Mouse (Mus musculus) adrenal gland, postnatal 36 days (tissue): ENCODE results near the gene Foxp2. TPM values are rescaled to one million over a fixed set of nuclear protein-coding genes. Genes with fewer than 3 reads are reported as not detected.

Source experiments
- DNase-seq, 2 experiments: peaks; one replicate each; pipeline ENCODE4 v3.0.0; 2021; ENCODE audit warnings: mixed read lengths in 1 of 2
- microRNA-seq: library from miRNA; unstranded; fragments of <30 nt; microRNA quantifications from one replicate; pipeline ENCODE4 v1.2.0, GENCODE M21; 2021
- total RNA-seq, 2 experiments: library from RNA; stranded (reverse); gene quantifications; 2 replicates each; pipeline ENCODE4 v1.2.3; 2021

Gene Foxp2
- total RNA-seq, 2 experiments from 2014 or later: 6.1 to 6.2 TPM

DNA sequence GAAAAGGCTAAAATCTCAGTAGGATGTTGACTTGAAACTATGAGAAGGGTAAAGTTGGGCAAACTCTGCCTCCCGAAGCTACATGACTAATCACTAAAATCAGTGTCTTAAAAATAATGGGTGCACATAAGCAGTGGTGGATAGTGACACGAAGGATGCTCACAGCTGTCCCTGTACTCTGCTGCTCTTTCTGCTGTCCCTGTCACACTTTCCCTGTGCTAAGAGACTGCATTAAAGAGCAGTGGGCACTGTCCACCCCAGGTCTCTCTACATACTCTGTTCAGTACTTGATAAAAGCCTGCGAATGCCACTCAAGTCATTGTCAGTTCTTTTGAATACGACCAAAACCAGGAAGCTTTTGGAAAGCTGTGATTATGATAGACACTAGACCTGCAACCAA is 469.7 kb downstream of the Foxp2 start:
- DNase-seq: no peak

DNA sequence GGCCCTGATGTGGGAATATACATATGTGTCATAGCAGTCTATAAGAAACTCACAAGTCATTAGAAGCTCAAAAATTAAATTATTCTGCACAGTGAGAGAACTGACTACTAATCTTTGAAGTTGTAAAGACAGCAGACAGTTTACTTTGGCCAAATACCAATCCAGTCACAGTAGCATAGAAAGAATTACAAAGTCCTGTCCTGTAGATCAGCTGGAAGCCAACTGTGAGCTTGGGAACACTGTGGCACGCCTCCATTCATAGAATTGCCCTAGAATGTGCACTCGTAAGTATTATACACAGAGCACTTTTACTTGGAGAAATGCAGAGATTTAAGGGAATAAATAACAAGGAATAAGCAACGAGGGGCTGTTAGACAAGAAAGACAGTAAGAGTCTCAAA is 472.5 kb downstream of the Foxp2 start:
- no peak for DNase-seq

DNA sequence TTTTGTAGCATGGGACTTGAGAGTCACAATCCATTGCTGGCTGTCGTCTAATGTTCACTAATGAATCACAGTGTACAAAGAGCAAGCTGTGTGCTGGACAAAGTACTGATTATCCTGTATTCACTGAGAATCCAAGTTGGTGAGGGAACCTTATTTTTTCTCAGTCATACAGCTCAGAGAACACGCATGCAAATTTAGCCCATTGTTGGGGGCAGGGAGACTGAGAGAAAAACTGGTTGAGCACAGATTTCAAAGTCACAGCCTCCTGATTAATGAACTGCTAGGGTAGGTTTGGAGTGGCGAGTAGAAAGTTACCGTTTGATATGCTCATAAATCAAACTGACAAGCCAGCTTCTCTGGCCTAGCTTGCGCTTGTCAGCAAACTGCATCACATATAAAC is 477.1 kb downstream of the Foxp2 start:
- no peak for DNase-seq

DNA sequence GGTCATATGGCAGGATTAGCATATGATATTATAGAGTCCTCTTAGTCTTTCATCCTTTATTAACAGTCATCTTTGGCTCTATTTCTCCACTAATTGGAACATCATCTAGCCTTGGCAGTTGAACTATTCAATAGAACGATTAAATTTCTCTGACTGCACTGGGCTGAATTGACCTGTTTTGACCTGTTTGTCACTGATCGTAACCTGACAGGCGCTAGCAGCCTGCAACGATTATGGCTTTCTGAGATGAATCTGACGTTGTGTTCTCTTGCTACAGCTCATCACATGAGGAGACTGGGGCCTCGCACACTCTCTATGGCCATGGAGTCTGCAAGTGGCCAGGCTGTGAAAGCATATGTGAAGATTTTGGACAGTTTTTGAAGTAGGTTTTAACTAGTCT is 495.3 kb downstream of the Foxp2 start:
- DNase-seq: no peak

DNA sequence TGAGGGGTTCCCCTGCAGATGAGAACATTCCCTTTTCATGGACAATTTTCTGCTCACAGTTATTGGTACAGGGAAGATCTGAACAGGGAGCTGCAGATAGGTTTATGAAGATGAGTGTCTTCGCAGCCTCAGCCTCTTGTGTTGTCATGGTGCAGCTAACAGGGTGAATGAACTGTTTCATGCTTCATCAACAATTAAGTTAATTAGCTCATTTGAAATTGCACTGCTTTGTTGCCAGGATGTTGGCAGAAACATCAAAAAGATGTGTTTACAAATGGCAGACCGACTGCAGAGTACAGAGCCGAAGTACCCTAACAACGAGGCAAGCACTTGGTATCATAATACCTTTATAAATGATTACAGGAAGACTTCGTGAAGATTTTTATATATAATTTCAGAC is 496.3 kb downstream of the Foxp2 start:
- DNase-seq: no peak

DNA sequence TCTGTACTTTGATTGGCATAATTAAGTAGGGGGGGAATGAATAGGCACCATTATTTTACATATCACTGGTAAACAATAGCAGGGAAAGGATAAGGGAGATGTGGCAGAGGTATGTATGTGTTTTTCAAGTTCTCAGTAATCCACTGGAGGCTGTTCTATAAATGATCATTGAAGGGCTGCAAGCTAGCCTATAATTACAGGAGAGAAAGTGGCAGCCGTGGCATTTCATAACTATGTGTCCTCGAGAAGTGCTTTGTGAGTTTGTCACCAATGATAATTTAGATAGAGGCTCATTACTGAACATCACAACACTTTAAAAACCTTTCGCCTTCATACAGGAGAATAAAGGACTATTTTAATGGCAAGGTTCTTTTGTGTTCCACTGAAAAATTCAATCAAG is 500.0 kb downstream of the Foxp2 start:
- DNase-seq: no peak

DNA sequence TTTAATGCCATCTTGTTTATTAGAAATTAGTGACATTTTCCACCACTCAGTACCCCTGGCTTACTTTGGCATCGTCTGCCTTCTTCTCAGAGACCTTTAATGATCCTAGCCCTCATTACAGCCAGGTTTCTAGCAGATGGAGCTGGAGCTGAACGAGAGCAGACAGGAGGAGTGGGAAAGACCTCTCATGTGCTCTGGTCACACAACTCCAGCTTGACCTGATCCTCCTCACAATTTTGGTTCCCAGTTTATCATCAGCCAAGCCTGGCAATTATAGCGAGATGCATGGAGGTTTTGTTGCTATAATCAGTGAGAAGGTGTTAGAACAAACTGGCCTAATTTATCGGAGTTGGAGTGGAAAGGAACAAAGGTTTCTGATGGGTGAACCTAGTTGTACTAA is 500.9 kb downstream of the Foxp2 start:
- DNase-seq: no peak

DNA sequence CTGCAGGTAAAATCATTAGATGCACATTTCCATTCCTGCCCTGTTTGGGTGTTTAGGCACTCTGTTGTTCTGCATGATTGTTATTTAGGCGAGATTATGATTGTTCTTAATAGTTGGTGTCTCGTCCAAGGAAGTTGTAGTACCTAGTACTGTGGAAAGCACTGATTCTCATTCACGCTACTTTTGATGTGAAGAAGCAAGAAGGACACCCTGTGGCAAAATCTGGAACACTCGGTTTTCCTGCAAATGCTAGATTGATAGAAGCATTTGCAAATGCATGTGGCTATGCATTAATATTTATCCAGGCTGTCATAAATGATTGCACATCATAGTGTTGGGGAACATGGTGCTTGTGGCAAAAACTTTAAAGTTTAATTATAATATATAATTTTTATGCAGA is 514.0 kb downstream of the Foxp2 start:
- peak in 1 of 2 experiments; percentile 28 for DNase-seq

DNA sequence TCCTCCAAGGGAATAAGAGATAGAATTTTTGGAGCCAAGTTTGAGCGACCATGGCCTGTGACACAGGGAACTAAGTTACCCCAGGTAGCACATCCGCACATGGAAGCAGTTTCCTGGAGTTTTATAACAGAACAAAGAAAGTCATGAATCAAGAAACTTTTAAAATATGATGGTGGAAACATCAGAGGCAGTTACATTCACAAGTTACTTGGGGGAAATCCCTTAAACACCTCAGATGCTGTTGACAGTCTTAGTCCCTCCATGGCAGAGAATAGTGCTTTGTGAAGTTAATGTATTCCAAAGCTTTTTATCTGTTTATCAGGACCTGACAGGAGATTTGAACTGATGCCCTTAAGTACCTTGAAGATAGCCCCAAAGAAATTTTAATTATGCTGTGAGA is 558.6 kb downstream of the Foxp2 start:
- DNase-seq: no peak

DNA sequence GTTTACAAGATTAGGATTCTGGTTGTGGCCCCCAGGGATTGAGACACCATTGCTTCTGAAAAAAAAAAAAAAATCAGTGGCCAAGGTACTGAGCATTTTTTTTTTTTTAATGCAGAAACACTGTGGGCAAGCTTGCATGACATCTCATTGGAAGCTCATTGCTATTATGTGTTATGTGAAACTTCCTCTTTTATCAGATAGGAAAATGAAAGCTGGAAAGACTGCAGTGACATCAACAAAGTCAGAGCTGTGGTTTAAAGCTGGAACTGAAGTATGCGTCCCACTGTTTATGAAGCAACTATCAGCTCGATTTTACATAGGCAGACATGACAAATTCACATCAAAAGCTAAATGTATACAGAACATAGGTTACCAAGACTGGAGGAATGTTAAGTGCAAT is 562.2 kb downstream of the Foxp2 start:
- DNase-seq: no peak

DNA sequence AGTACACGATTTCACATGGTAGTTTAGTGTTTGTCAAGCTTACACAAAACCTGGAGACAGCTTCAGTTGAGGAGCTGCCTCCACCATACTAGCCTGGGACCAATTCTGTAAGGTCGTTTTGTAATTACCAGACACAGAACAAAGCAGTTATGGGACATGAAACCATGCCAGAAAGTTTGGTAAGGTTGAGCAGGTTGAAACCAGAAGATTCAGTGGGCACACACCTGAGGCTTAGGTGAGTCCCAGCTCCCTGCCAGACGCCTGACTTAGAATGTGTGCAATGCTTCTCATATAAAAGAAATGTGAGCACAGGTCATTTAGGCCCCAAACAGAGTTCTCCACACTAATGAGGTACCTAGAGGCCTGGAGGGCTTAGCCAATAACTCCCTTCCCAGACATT is 564.3 kb downstream of the Foxp2 start:
- DNase-seq: no peak

DNA sequence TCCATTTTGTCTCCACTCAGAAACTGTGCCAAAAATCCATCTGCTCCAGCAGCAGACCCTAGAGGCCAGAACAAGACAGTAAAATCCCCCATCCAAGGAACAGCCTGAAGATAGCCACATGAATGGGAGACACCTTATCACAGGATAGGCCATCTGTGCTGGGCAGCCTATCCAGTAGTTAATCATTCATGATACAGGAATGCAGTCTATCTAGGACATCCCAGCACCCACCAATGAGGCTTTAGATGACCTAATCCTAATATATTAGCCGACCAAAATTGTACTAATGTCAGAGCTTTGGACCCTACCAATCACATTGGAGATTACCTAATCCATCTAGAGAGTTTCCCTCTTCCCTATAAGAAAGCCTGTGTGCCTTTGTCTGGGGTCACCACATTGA is 565.5 kb downstream of the Foxp2 start:
- DNase-seq: no peak

DNA sequence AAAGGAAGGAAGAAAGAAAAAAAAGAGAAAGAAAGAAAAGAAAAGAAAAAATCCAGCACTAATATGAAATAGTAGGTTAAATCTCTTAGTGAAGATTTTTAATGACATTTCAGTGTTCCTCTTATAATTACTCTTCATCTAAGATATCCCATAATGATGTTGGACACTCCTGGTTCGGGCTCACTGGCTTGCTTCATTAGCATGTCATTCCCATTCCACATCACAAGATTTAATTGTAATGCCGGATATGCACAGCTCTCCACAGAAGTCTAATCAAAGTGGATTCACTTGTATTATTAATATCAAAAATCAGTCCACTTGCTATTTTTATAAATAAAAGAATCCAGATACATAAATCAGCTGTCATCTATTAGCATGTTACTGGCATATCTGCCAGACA is 585.8 kb downstream of the Foxp2 start:
- no peak for DNase-seq

Small RNAs within 50 kb of the gene (microRNA-seq; reads per million reads assigned to microRNA genes)
- gene Gm25470: not detected

Other genes with a start within 250 kb of the Foxp2 start
- gene Ppp1r3a, start 146.1 kb upstream of the Foxp2 start, total RNA-seq: under 1 TPM in 1 of 2 experiments, not detected in 1; 0.07 TPM